Mouse (Mus musculus) kidney, adult 2 months (tissue): Measurements from ENCODE around the gene Fbxo46.

Source experiments
- CTCF ChIP-seq: fragments of 200-500 bp; conservative IDR thresholded peaks from 2 replicates; pipeline ENCODE4 v1.5.1; 2011; ENCODE audit warnings: low read depth, mild to moderate bottlenecking, control low read depth, low read length, moderate library complexity, mixed read lengths; ENCODE audit not compliant: insufficient read depth, insufficient read length
- POLR2A ChIP-seq: fragments of 200-500 bp; IDR thresholded peaks from one replicate; pipeline ENCODE4 v1.6.1; 2011; ENCODE audit warnings: low read depth, low read length, control low read depth

DNA sequence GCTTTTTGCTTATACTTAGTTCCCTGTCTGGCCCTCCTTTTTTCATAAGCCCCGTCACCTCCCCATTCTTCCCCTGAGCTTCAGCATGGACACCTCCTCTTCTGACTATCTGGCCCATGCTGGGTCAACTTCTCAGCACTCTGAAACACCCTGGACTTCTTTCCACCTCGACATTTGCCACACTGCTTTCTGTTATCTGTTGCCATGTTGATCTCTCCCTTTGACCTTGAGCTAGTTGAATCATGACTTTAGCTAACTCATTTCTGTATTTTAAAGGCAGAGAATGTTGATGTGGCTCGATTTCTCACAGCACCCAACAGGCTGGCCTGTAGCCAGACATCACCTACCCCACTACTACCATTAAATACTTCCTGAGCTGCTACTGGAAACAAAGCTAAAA lies 12.2 kb upstream of the Fbxo46 start:
- TF ChIP-seq POLR2A (no peak), CTCF (no peak)
